Mouse (Mus musculus) adrenal gland, postnatal 14 days (tissue): ENCODE results near the gene Sorcs2. TPM values are rescaled to one million over a fixed set of nuclear protein-coding genes. Genes with fewer than 3 reads are reported as not detected.

Experiments used
- DNase-seq: peaks from one replicate; pipeline ENCODE4 v3.0.0; 2021; ENCODE audit warnings: mixed read lengths
- total RNA-seq: library from RNA; stranded (reverse); gene quantifications from 2 replicates; pipeline ENCODE4 v1.2.3, GENCODE M21; 2021

The Sorcs2 gene
- total RNA-seq, 1 experiment from 2014 or later: 10.3 TPM

GRCm38 (mm10) chr5:36174569-36175115, 223.3 kb downstream of the Sorcs2 start:
- DNase-seq: no peak

GRCm38 (mm10) chr5:36168963-36169650, 228.8 kb downstream of the Sorcs2 start:
- peak; percentile 42 for DNase-seq

GRCm38 (mm10) chr5:36166346-36167013, 231.5 kb downstream of the Sorcs2 start:
- DNase-seq: no peak

GRCm38 (mm10) chr5:36165424-36166302, 232.3 kb downstream of the Sorcs2 start:
- DNase-seq: no peak

GRCm38 (mm10) chr5:36154879-36155485, 243.0 kb downstream of the Sorcs2 start:
- DNase-seq: no peak

GRCm38 (mm10) chr5:36153261-36153660, 244.7 kb downstream of the Sorcs2 start:
- DNase-seq: no peak

- DNase-seq: no peak
These were observed 246.9 kb downstream of the Sorcs2 start for GRCm38 (mm10) chr5:36151086-36151485.

GRCm38 (mm10) chr5:36149098-36149497, 248.8 kb downstream of the Sorcs2 start:
- peak; percentile 22 for DNase-seq

- no peak for DNase-seq
These were observed 251.3 kb downstream of the Sorcs2 start for GRCm38 (mm10) chr5:36146589-36146988.

GRCm38 (mm10) chr5:36144560-36144959, 253.4 kb downstream of the Sorcs2 start:
- DNase-seq: no peak

- no peak for DNase-seq
These were observed 256.2 kb downstream of the Sorcs2 start for GRCm38 (mm10) chr5:36141676-36142255.

- peak; percentile 61 for DNase-seq
These were observed 256.8 kb downstream of the Sorcs2 start for GRCm38 (mm10) chr5:36141112-36141511.

GRCm38 (mm10) chr5:36139766-36140165, 258.2 kb downstream of the Sorcs2 start:
- DNase-seq: peak; percentile 53

GRCm38 (mm10) chr5:36135874-36136542, 261.9 kb downstream of the Sorcs2 start:
- peak; percentile 14 for DNase-seq

GRCm38 (mm10) chr5:36134302-36134701, 263.6 kb downstream of the Sorcs2 start:
- DNase-seq: no peak

GRCm38 (mm10) chr5:36133893-36134292, 264.0 kb downstream of the Sorcs2 start:
- no peak for DNase-seq

- DNase-seq: peak; percentile 19
These were observed 267.4 kb downstream of the Sorcs2 start for GRCm38 (mm10) chr5:36130393-36131011.

- no peak for DNase-seq
These were observed 268.3 kb downstream of the Sorcs2 start for GRCm38 (mm10) chr5:36129661-36130060.

GRCm38 (mm10) chr5:36128513-36128912, 269.4 kb downstream of the Sorcs2 start:
- DNase-seq: no peak

- no peak for DNase-seq
These were observed 272.9 kb downstream of the Sorcs2 start for GRCm38 (mm10) chr5:36124993-36125392.

- DNase-seq: no peak
These were observed 275.0 kb downstream of the Sorcs2 start for GRCm38 (mm10) chr5:36122987-36123386.
